Mouse (Mus musculus) stomach, embryonic 15.5 days (tissue): ENCODE measurements around the gene Sdk2. TPM values are rescaled to one million over a fixed set of nuclear protein-coding genes. Genes with fewer than 3 reads are reported as not detected.

Experiments used
- ATAC-seq: fragments of 200-750 bp; cut with Nextera tagmentation; 2 replicates; pipeline ENCODE4 v1.8.0; 2017; ENCODE audit warnings: low read depth, moderate number of reproducible peaks, moderate TSS enrichment; ENCODE audit not compliant: insufficient read depth, low FRiP score
- H3K27ac ChIP-seq: fragments of 300-500 bp; sonication (generic); 2 replicates; pipeline ENCODE4 v1.5.1; 2015; ENCODE audit warnings: mild to moderate bottlenecking, inconsistent platforms
- H3K27me3 ChIP-seq: fragments of 300-500 bp; sonication (generic); replicated peaks from 2 replicates; pipeline ENCODE4 v1.6.1; 2015; ENCODE audit warnings: inconsistent platforms
- H3K36me3 ChIP-seq: fragments of 300-500 bp; sonication (generic); 2 replicates; pipeline ENCODE4 v1.6.1; 2015; ENCODE audit warnings: inconsistent platforms
- H3K4me1 ChIP-seq: fragments of 300-500 bp; sonication (generic); 2 replicates; pipeline ENCODE4 v1.6.1; 2015; ENCODE audit warnings: inconsistent platforms
- H3K4me2 ChIP-seq: fragments of 300-500 bp; sonication (generic); 2 replicates; pipeline ENCODE4 v1.6.1; 2015; ENCODE audit warnings: mild to moderate bottlenecking, inconsistent platforms
- H3K4me3 ChIP-seq: fragments of 300-500 bp; sonication (generic); replicated peaks from 2 replicates; pipeline ENCODE4 v1.5.1; 2015; ENCODE audit warnings: inconsistent platforms
- H3K9ac ChIP-seq: fragments of 300-500 bp; sonication (generic); 2 replicates; pipeline ENCODE4 v1.6.1; 2015; ENCODE audit warnings: inconsistent platforms
- H3K9me3 ChIP-seq: fragments of 300-500 bp; sonication (generic); 2 replicates; pipeline ENCODE4 v1.6.1; 2016; ENCODE audit warnings: inconsistent platforms
- WGBS: fragments of 180-500 bp; shearing (Covaris S2); methylation state at CpG from one replicate; pipeline ENCODE4 v1.1.7; 2015; 5-methylcytosine and 5-hydroxymethylcytosine counted together
- polyA plus RNA-seq: library from polyadenylated mRNA; unstranded; fragments of >200 nt; fragmentation: Nextera tagmentation; extraction: Ambion mirVana; gene quantifications from 2 replicates; pipeline ENCODE4 v1.2.1, GENCODE M21; 2015

The Sdk2 gene
- polyA plus RNA-seq, 1 experiment from 2014 or later: 3.0 TPM

GRCm38 (mm10) chr11:113740100-113740499, 326.7 kb downstream of the Sdk2 start:
- Histone ChIP-seq H3K9me3 (no peaks in the 10 kb centered on the region), H3K4me3 (no peak overlapping the region), H3K4me2 (no peak overlapping the region), H3K9ac (no peak overlapping the region), H3K27me3 (no peaks in the 10 kb centered on the region), H3K4me1 (peaks cover 44% of the 10 kb centered on the region), H3K27ac (peak overlapping the region; percentile 1; the same call in 1 of the 2 replicates), H3K36me3 (peaks cover 16% of the 10 kb centered on the region; the same call in 1 of the 2 replicates)
- 51% methylated on average over 7 of the region's 7 CpGs for WGBS
- ATAC-seq: no peak

GRCm38 (mm10) chr11:113739213-113739612, 327.6 kb downstream of the Sdk2 start:
- H3K27me3 ChIP-seq: no peaks in the 10 kb centered on the region
- no peaks in the 10 kb centered on the region for H3K9me3 ChIP-seq
- 64% methylated on average over 8 of the region's 8 CpGs for WGBS
- no peak overlapping the region for H3K9ac ChIP-seq
- H3K36me3 ChIP-seq: peaks cover 16% of the 10 kb centered on the region; the same call in 1 of the 2 replicates
- H3K4me2 ChIP-seq: no peak overlapping the region
- peaks cover 52% of the 10 kb centered on the region for H3K4me1 ChIP-seq
- ATAC-seq: 0 out of 2 replicates have a peak, but pooled peaks have one; percentile 33
- H3K4me3 ChIP-seq: no peak overlapping the region
- no peak overlapping the region; the same call in 1 of the 2 replicates for H3K27ac ChIP-seq

GRCm38 (mm10) chr11:113737912-113738311, 328.9 kb downstream of the Sdk2 start:
- 73% methylated on average over 8 of the region's 8 CpGs for WGBS

GRCm38 (mm10) chr11:113737553-113737854, 329.3 kb downstream of the Sdk2 start:
- no peaks in the 10 kb centered on the region for H3K9me3 ChIP-seq
- H3K27me3 ChIP-seq: no peaks in the 10 kb centered on the region
- H3K27ac ChIP-seq: no peak overlapping the region; the same call in 1 of the 2 replicates
- peaks cover 5% of the 10 kb centered on the region; the same call in 1 of the 2 replicates for H3K36me3 ChIP-seq
- H3K4me1 ChIP-seq: peaks cover 70% of the 10 kb centered on the region
- no peak overlapping the region for H3K9ac ChIP-seq
- ATAC-seq: no peak
- H3K4me2 ChIP-seq: no peak overlapping the region
- no peak overlapping the region for H3K4me3 ChIP-seq
- 57% methylated on average over 3 of the region's 3 CpGs for WGBS

More at GRCm38 (mm10) chr11:113737912-113738311, 328.9 kb downstream of the Sdk2 start:
- Histone ChIP-seq H3K36me3 (peaks cover 9% of the 10 kb centered on the region; the same call in 1 of the 2 replicates), H3K4me2 (no peak overlapping the region), H3K9me3 (no peaks in the 10 kb centered on the region), H3K4me1 (peaks cover 65% of the 10 kb centered on the region), H3K27ac (no peak overlapping the region; the same call in 1 of the 2 replicates), H3K9ac (no peak overlapping the region), H3K4me3 (no peak overlapping the region), H3K27me3 (no peaks in the 10 kb centered on the region)
- ATAC-seq: no peak

GRCm38 (mm10) chr11:113736848-113737552, 329.8 kb downstream of the Sdk2 start:
- Histone ChIP-seq H3K4me3 (no peak overlapping the region), H3K27ac (no peak overlapping the region), H3K9me3 (no peaks in the 10 kb centered on the region), H3K4me1 (peaks cover 72% of the 10 kb centered on the region), H3K9ac (no peak overlapping the region), H3K27me3 (no peaks in the 10 kb centered on the region), H3K36me3 (no peaks in the 10 kb centered on the region; the same call in 1 of the 2 replicates), H3K4me2 (no peak overlapping the region)
- no peak for ATAC-seq
- WGBS: 67% methylated on average over 11 of the region's 11 CpGs

- no peak for ATAC-seq
- no peaks in the 10 kb centered on the region for H3K27me3 ChIP-seq
- no peaks in the 10 kb centered on the region for H3K9me3 ChIP-seq
- no peak overlapping the region for H3K4me3 ChIP-seq
- WGBS: 50% methylated on average over 6 of the region's 6 CpGs
- peaks cover 88% of the 10 kb centered on the region for H3K4me1 ChIP-seq
- H3K27ac ChIP-seq: peak overlapping the region; percentile 86
- no peak overlapping the region for H3K4me2 ChIP-seq
- H3K36me3 ChIP-seq: no peaks in the 10 kb centered on the region; the same call in 1 of the 2 replicates
- no peak overlapping the region for H3K9ac ChIP-seq
These were observed 331.7 kb downstream of the Sdk2 start for GRCm38 (mm10) chr11:113735151-113735550.

GRCm38 (mm10) chr11:113733631-113734364, 333.0 kb downstream of the Sdk2 start:
- peak overlapping the region; percentile 86 for H3K27ac ChIP-seq
- no peak overlapping the region for H3K9ac ChIP-seq
- no peak overlapping the region for H3K4me3 ChIP-seq
- WGBS: 24% methylated on average over 6 of the region's 6 CpGs
- H3K4me2 ChIP-seq: peak overlapping the region; percentile 37
- peaks cover 8% of the 10 kb centered on the region for H3K36me3 ChIP-seq
- peak; percentile 87 for ATAC-seq
- no peaks in the 10 kb centered on the region for H3K9me3 ChIP-seq
- peaks cover 77% of the 10 kb centered on the region for H3K4me1 ChIP-seq
- H3K27me3 ChIP-seq: no peaks in the 10 kb centered on the region

GRCm38 (mm10) chr11:113731945-113732612, 334.8 kb downstream of the Sdk2 start:
- Histone ChIP-seq H3K9ac (no peak overlapping the region), H3K27ac (no peak overlapping the region), H3K4me1 (peaks cover 76% of the 10 kb centered on the region), H3K4me2 (no peak overlapping the region), H3K4me3 (no peak overlapping the region), H3K27me3 (no peaks in the 10 kb centered on the region), H3K36me3 (peaks cover 22% of the 10 kb centered on the region), H3K9me3 (no peaks in the 10 kb centered on the region)
- ATAC-seq: no peak
- WGBS: 85% methylated on average over 10 of the region's 10 CpGs

- H3K4me3 ChIP-seq: no peak overlapping the region
- WGBS: 54% methylated on average over 3 of the region's 3 CpGs
- no peaks in the 10 kb centered on the region for H3K9me3 ChIP-seq
- H3K4me1 ChIP-seq: peaks cover 67% of the 10 kb centered on the region
- peaks cover 29% of the 10 kb centered on the region for H3K36me3 ChIP-seq
- no peak overlapping the region for H3K4me2 ChIP-seq
- no peak overlapping the region; the same call in 1 of the 2 replicates for H3K27ac ChIP-seq
- H3K9ac ChIP-seq: no peak overlapping the region
- no peaks in the 10 kb centered on the region for H3K27me3 ChIP-seq
- ATAC-seq: no peak
These were observed 336.0 kb downstream of the Sdk2 start for GRCm38 (mm10) chr11:113730879-113731278.

- peaks cover 33% of the 10 kb centered on the region for H3K36me3 ChIP-seq
- H3K27me3 ChIP-seq: no peaks in the 10 kb centered on the region
- no peak overlapping the region for H3K4me2 ChIP-seq
- H3K4me1 ChIP-seq: peaks cover 58% of the 10 kb centered on the region
- no peak overlapping the region for H3K4me3 ChIP-seq
- H3K27ac ChIP-seq: peak overlapping the region; percentile 13; the same call in 1 of the 2 replicates
- H3K9ac ChIP-seq: no peak overlapping the region
- no peaks in the 10 kb centered on the region for H3K9me3 ChIP-seq
- 49% methylated on average over 8 of the region's 8 CpGs for WGBS
- ATAC-seq: no peak
These were observed 336.9 kb downstream of the Sdk2 start for GRCm38 (mm10) chr11:113729917-113730316.

- H3K4me2 ChIP-seq: no peak overlapping the region
- 0 out of 2 replicates have a peak overlapping the region, but pooled peaks have one; percentile 13 for H3K27ac ChIP-seq
- no peak overlapping the region for H3K4me3 ChIP-seq
- H3K36me3 ChIP-seq: peaks cover 33% of the 10 kb centered on the region
- peaks cover 52% of the 10 kb centered on the region for H3K4me1 ChIP-seq
- H3K27me3 ChIP-seq: no peaks in the 10 kb centered on the region
- no peaks in the 10 kb centered on the region for H3K9me3 ChIP-seq
- no peak for ATAC-seq
- 89% methylated on average over 21 of the region's 21 CpGs for WGBS
- no peak overlapping the region for H3K9ac ChIP-seq
These were observed 337.6 kb downstream of the Sdk2 start for GRCm38 (mm10) chr11:113729239-113729638.
